Mouse (Mus musculus) frontal cortex, postnatal 25 days (tissue): ENCODE data around the gene Pde10a.

ENCODE experiments used
- DNase-seq, 2 experiments: peaks; one replicate each; pipeline ENCODE4 v3.0.0; 2022; ENCODE audit warnings: low spot score in 2 of 2

The Pde10a gene

GRCm38 (mm10) chr17:8800478-8801082 lies 275.4 kb downstream of the Pde10a start:
- DNase-seq = no peak

- DNase-seq = no peak
Measured at GRCm38 (mm10) chr17:8801083-8801854, 276.1 kb downstream of the Pde10a start.

GRCm38 (mm10) chr17:8801855-8802104 lies 276.6 kb downstream of the Pde10a start:
- DNase-seq = no peak

DNA sequence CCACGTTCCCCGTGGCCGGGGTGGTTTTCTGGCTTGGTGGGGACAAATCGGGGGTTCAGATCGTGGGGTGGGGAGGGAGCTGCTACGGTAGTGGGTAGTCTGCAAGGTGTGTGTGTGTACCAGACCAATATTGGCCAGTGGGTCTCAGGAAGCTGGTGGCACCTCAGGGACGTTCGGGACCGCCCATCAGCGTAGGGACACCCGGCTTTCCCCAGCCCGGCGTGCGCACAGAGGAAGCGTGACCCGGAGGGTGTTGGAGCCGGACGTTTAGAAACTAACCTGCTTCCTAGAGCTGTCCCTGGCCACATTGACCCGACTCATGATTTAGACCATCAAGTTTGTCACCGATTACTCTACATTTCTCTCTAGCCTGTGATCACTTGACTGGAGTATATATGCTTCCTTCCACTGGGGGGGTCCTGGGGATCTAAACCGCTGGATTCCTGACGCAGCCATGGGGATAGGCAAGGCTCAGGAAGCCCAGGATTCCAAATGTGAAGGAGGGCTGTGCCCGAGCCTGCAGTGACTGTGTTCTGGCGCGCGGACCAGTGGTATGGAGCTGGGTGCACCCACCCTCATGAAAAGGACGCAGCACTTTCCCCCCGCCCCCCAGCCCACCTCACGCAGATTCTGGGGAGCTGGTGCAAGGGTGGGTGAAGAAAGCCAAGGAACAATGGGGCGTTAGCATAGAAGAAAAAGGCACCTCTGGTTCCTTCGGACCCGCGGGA lies 277.2 kb downstream of the Pde10a start:
- no peak for DNase-seq

DNA sequence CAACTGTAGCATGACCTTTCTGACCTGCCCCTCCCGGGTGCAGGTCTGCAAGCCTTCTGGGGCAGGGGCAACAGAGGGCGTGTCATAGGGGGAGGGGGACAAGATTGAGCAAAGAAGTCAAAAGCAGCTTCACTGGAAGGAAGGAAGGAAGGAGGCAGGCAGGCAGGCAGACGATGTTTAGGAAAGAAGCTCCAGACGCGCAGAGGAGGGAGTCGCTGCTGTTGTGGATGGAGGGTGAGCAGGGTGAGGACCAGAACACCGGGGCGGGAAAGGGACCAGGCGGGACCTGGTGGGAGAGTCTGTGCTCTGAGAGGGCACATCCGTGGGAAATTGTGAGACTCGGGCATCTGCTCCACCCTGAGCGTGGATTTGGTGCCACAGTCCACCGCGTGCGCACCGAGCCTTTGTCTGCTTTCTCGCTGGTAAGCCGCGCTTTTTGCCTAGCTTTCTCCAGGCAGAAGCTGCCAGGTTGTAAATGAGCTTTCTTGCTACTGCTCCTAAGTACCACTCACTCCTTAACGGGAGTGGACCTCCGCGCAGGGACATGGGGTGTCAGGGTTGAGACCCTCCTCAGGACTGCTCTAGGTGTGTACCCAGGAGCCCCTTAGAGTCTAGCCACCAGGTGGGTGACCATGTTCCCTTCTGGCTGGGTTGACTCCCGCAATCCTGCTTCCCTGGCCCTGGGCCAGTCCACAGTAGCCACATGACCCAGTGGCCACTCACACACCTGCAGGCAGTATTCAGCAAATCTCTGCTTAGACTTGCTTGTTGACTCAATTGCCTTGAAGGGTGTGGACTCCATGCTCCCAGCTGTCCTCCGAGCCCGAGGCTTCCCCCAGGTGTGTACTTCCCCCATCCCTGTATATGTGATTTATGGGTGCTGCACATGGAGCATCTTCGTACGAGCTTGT lies 278.0 kb downstream of the Pde10a start:
- DNase-seq = no peak

- no peak for DNase-seq
Measured at GRCm38 (mm10) chr17:8807345-8807744, 282.2 kb downstream of the Pde10a start.

DNA sequence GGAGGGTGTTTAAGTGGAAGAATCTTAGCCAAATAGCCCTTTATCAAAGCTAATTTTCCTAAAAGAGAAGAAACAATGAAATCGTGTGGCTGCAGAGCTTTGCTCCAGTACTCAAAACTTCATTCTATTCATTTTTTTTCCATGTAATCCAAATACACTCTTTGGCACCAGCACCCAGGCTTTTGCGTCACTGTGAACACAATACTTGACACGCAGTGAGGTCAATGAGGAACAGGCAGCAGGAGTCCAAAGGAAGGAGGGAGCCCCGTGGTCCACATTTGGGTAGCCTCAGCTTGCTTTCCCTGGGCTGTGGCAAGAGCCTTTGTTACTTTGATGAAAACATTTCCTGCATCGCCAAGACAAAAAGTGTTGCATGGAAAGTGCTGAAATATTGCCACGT lies 284.6 kb downstream of the Pde10a start:
- no peak for DNase-seq

GRCm38 (mm10) chr17:8810201-8810600 lies 285.0 kb downstream of the Pde10a start:
- no peak for DNase-seq

GRCm38 (mm10) chr17:8812228-8812865 lies 287.2 kb downstream of the Pde10a start:
- no peak for DNase-seq

GRCm38 (mm10) chr17:8813773-8814491 lies 288.8 kb downstream of the Pde10a start:
- no peak for DNase-seq

DNA sequence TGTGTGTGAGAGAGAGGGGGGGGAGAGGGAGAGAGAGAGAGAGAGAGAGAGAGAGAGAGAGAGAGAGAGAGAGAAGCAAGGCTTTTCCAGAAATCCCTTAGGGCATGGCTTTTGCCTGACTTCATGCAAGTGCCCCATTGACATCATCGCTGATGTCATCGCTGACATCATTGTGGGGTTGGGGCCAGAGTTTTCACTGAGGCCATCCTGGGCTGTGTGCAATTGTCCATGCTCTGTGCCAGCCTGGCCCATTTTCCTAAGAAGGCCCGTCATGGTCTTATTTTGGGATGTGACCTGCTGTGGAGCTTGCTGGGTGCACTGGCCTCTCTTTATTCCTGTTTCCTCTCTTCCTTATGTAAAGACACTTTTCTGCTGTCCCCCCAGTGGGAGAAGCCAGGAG lies 290.2 kb downstream of the Pde10a start:
- DNase-seq = no peak

DNA sequence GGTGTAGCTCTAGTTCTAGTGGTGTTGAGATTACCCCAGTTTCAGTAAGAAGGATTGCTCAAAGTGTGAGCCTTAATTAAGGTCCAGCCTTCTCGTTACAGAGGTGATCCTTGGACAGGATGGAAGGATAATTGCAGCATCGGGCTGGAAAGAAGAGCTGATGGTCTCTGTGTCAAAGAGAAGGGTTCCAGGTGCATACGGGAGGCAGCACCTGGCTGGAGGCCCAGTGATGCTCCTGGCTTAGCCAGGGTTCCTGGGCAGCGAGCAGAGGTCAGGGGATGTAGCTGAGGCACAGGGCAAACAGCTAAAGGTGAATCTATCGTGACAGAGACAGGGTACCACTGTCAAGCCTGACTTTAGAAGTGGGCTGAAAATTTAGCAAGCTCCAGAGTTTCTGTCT lies 290.7 kb downstream of the Pde10a start:
- DNase-seq = no peak

- DNase-seq = no peak
Measured at GRCm38 (mm10) chr17:8818675-8819074, 293.5 kb downstream of the Pde10a start.

DNA sequence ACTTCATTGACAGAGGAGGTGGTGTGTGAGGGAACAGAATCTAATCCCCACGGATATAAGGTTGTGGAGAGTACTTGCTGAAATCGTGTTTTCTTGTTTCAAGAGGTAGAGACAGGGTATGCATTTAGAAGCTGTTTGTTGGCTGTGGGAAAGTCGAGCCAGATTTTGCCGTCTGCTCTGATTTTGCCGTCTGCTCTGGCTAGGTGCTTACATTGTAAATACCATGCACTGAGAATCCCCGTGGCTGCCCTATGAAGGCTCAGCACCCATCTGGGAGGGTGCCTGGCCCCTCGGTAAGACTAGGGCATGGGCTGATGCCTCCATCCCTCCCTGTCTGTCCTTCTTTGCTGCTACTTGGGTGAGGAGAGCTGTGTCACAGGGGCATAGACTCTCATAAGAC lies 298.4 kb downstream of the Pde10a start:
- no peak for DNase-seq

GRCm38 (mm10) chr17:8827204-8827603 lies 302.0 kb downstream of the Pde10a start:
- DNase-seq = no peak

GRCm38 (mm10) chr17:8831001-8831400 lies 305.8 kb downstream of the Pde10a start:
- DNase-seq = no peak

DNA sequence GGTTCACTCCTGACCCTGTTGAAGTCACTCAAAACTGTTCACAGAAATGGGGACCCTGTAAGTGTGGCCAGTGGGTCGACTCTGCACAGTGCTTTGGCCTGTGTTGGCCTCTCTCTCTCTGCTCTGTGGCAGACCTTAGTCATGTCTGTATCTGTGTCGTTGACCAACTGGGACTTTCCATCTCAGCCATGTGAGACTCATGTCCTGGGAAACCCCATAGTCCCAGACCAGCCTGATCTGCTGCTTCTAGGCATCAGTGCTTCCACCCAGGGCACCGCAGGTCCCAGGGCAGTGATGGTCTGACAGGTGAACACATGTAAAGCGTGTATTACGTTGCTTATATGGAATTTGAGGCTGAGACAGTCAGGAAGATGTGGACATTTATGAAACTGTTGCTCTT lies 311.1 kb downstream of the Pde10a start:
- no peak for DNase-seq

DNA sequence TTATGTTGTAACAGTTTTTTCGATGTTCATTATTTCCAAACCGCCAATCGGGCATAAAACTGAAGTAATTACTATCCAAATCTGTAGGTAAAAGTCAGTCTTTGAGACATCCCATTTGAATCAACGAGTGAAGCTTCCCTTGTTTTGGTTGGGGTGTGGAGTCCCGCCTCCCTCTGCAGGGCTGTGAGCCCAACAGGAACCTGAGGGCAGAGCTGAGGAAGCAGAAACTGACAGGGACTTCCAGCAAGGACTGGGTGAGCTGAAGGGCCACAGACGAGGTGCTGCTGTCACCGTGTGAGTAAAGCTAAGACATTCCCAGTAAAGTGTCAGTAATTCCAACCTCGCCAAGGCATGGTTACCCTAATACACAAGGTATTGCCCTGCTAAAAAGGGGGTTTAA lies 313.1 kb downstream of the Pde10a start:
- no peak for DNase-seq

DNA sequence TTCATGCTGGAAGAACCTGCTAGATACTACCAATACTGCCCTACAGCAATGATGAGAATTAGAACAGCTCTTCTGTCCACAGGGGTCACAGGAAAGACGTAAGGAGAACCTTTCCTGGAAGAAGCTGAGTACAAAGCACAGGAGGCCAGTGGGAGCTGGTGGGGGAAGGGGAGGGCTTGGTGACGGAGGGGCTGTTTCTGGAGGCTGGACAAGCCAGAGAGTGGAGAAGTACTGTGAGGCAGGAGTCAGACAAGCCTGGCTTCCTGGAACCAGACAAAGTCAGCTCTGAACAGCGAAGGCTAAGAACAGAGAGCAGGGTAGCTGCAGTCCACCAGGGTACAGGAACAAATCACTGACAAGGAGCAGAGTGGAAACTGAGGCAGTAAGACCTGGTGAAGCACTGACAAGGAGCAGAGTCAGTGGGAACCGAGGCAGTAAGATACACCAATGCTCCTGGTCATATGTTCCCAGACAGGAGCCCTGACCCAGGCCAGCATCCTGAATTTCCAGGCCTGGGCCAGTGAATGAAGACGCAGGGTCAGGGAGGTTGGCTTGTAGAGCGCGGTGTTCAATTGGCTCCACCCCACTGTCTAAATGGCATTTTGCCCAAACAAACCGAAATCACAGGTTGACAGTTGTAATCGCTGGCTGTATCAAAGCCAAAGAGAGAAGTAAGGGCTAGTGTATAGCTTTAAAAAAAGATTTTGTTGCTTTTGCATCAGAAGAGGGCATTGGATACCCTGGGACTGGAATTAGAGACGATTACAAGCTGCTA lies 314.3 kb downstream of the Pde10a start:
- DNase-seq = no peak

GRCm38 (mm10) chr17:8841094-8841493 lies 315.9 kb downstream of the Pde10a start:
- no peak for DNase-seq
